Mouse (Mus musculus) heart, postnatal 0 days (tissue): ENCODE data around the gene Npepl1. TPM values are rescaled to one million over a fixed set of nuclear protein-coding genes. Genes with fewer than 3 reads are reported as not detected.

Source experiments
- ATAC-seq: fragments of 200-750 bp; cut with Nextera tagmentation; 2 replicates; pipeline ENCODE4 v1.8.0; 2017; ENCODE audit warnings: low read depth, moderate number of reproducible peaks, moderate library complexity; ENCODE audit not compliant: insufficient read depth
- DNase-seq: peaks from one replicate; pipeline ENCODE4 v3.0.0-alpha.2; 2016; ENCODE audit warnings: low spot score
- H3K27ac ChIP-seq: fragments of 300-500 bp; sonication (generic); 2 replicates; pipeline ENCODE4 v1.5.1; 2014; ENCODE audit warnings: low read depth, mild to moderate bottlenecking
- H3K27me3 ChIP-seq: fragments of 300-500 bp; sonication (generic); 2 replicates; pipeline ENCODE4 v1.6.1; 2014; ENCODE audit warnings: low read length, mixed read lengths; ENCODE audit not compliant: control insufficient read depth, insufficient read depth
- H3K36me3 ChIP-seq: fragments of 300-500 bp; sonication (generic); replicated peaks from 2 replicates; pipeline ENCODE4 v1.6.1; 2014; ENCODE audit warnings: low read length, mixed read lengths; ENCODE audit not compliant: control insufficient read depth, insufficient read depth
- H3K4me1 ChIP-seq: fragments of 300-500 bp; sonication (generic); 2 replicates; pipeline ENCODE4 v1.6.1; 2014; ENCODE audit warnings: antibody characterized with exemption; ENCODE audit not compliant: control insufficient read depth, insufficient read depth
- H3K4me2 ChIP-seq: fragments of 300-500 bp; sonication (generic); 2 replicates; pipeline ENCODE4 v1.6.1; 2014; ENCODE audit warnings: low read depth, mild to moderate bottlenecking, low read length, moderate library complexity
- H3K4me3 ChIP-seq: fragments of 300-500 bp; sonication (generic); 2 replicates; pipeline ENCODE4 v1.5.1; 2014; ENCODE audit warnings: low read depth, low read length
- H3K9ac ChIP-seq: fragments of 300-500 bp; sonication (generic); replicated peaks from 2 replicates; pipeline ENCODE4 v1.6.1; 2014; ENCODE audit warnings: low read depth, low read length, mixed read lengths
- H3K9me3 ChIP-seq: fragments of 300-500 bp; sonication (generic); replicated peaks from 2 replicates; pipeline ENCODE4 v1.6.1; 2016; ENCODE audit warnings: low read length; ENCODE audit not compliant: control insufficient read depth
- CTCF ChIP-seq: IDR thresholded peaks from 2 replicates; pipeline ENCODE4 v1.5.1; 2016; ENCODE audit warnings: antibody characterized with exemption, control low read depth, low read depth
- EP300 ChIP-seq: IDR thresholded peaks from 2 replicates; pipeline ENCODE4 v1.6.1; 2016; ENCODE audit warnings: antibody characterized with exemption, low read depth
- WGBS: fragments of 180-500 bp; shearing (Covaris S2); extraction: QIAGEN DNeasy Blood & Tissue Kit; methylation state at CpG from one replicate; pipeline ENCODE4 v1.1.7; 2014; 5-methylcytosine and 5-hydroxymethylcytosine counted together
- polyA plus RNA-seq: library from polyadenylated mRNA; unstranded; fragments of >200 nt; fragmentation: Nextera tagmentation; extraction: Ambion mirVana; gene quantifications from 2 replicates; pipeline ENCODE4 v1.2.1, GENCODE M21; 2015
- total RNA-seq: library from RNA; depleted of rRNA; stranded (reverse); fragments of >200 nt; gene quantifications from 2 replicates; pipeline ENCODE4 v1.2.3, GENCODE M21; 2014; ENCODE audit warnings: low replicate concordance

Gene Npepl1
- total and polyA plus RNA-seq, 2 experiments from 2014 or later: 41.5 to 66.0 TPM

GRCm38 (mm10) chr2:174082380-174082918 lies 27.7 kb upstream of the Npepl1 start:
- no peaks in the 10 kb centered on the region for H3K36me3 ChIP-seq
- no peak overlapping the region for H3K27ac ChIP-seq
- 69% methylated on average over 3 of the region's 3 CpGs for WGBS
- no peak overlapping the region for H3K4me3 ChIP-seq
- TF ChIP-seq EP300: no peak
- TF ChIP-seq CTCF: no peak
- H3K4me2 ChIP-seq: no peak overlapping the region
- H3K9me3 ChIP-seq: no peaks in the 10 kb centered on the region
- H3K9ac ChIP-seq: no peak overlapping the region
- H3K27me3 ChIP-seq: no peaks in the 10 kb centered on the region
- ATAC-seq (no peak), DNase-seq (no peak)
- H3K4me1 ChIP-seq: peaks cover 14% of the 10 kb centered on the region

- Histone ChIP-seq H3K27ac (no peak overlapping the region), H3K9ac (no peak overlapping the region), H3K27me3 (no peaks in the 10 kb centered on the region), H3K4me3 (no peak overlapping the region), H3K4me2 (no peak overlapping the region), H3K36me3 (peaks cover 50% of the 10 kb centered on the region), H3K4me1 (no peaks in the 10 kb centered on the region), H3K9me3 (no peaks in the 10 kb centered on the region)
- WGBS: 91% methylated on average over 3 of the region's 3 CpGs
- DNase-seq (no peak), ATAC-seq (no peak)
- TF ChIP-seq CTCF (no peak), EP300 (no peak)
Measured at GRCm38 (mm10) chr2:174095086-174095485, 15.1 kb upstream of the Npepl1 start.

DNA sequence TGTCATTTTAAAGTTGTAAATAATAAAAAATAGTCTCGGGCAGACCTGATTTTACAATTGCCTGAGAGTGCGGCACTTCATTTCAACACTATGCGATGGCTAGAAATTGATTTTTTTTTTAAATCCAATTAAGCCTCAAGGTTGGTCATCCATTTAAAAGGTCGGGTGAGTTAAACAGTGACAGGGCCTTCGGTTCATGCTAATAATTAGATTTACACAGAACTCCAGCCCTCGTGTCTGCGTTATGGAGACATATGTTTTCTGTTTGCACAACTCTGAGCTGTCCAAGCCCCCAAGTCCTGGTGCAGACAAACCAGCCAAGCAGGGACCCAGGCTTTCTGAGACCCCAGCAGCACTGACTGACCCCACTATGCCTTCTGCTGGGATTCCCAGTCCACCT lies 7.8 kb upstream of the Npepl1 start:
- Histone ChIP-seq H3K4me3 (no peak overlapping the region), H3K27ac (no peak overlapping the region), H3K4me1 (no peaks in the 10 kb centered on the region), H3K27me3 (no peaks in the 10 kb centered on the region), H3K9ac (no peak overlapping the region), H3K9me3 (no peaks in the 10 kb centered on the region), H3K4me2 (no peak overlapping the region), H3K36me3 (peaks cover 18% of the 10 kb centered on the region)
- 87% methylated on average over 7 of the region's 7 CpGs for WGBS
- DNase-seq (no peak), ATAC-seq (no peak)
- TF ChIP-seq EP300 (no peak), CTCF (no peak)

GRCm38 (mm10) chr2:174103527-174103926 lies 6.6 kb upstream of the Npepl1 start:
- H3K4me2 ChIP-seq: no peak overlapping the region
- TF ChIP-seq EP300 (no peak), CTCF (no peak)
- no peak for ATAC-seq
- H3K4me3 ChIP-seq: no peak overlapping the region
- no peak overlapping the region for H3K27ac ChIP-seq
- DNase-seq: no peak
- peaks cover 10% of the 10 kb centered on the region; the same call in 1 of the 2 replicates for H3K36me3 ChIP-seq
- no peaks in the 10 kb centered on the region for H3K4me1 ChIP-seq
- H3K9ac ChIP-seq: no peak overlapping the region
- H3K27me3 ChIP-seq: no peaks in the 10 kb centered on the region
- WGBS: 70% methylated on average over 4 of the region's 4 CpGs
- no peaks in the 10 kb centered on the region for H3K9me3 ChIP-seq

DNA sequence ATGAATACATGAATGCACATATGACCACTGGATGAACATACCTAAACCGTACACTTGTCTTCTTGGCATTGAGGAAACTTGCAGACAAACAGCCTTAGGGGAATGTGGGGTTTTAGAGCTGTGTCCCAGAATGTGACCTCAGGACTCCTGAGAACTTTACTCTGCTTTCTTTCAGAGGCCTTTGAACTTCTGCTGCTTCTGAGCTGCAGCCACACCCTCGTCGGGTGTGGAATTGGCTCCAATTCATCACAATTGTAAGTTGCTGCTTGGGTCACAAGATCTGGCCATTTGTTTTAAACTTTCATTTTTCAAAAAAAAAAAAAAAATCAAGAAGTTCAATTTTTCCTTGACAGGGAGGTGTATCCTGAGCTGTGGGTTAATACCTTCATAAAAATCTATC lies 2.8 kb upstream of the Npepl1 start:
- Histone ChIP-seq H3K9ac (no peak overlapping the region), H3K4me3 (no peak overlapping the region), H3K4me2 (no peak overlapping the region), H3K4me1 (0 out of 2 replicates have a peak, but pooled peaks cover 2% of the 10 kb centered on the region), H3K9me3 (no peaks in the 10 kb centered on the region), H3K27me3 (no peaks in the 10 kb centered on the region), H3K27ac (no peak overlapping the region), H3K36me3 (no peaks in the 10 kb centered on the region)
- 84% methylated on average over 3 of the region's 3 CpGs for WGBS
- ATAC-seq: no peak
- DNase-seq: no peak
- no peak for TF ChIP-seq EP300
- no peak for TF ChIP-seq CTCF

DNA sequence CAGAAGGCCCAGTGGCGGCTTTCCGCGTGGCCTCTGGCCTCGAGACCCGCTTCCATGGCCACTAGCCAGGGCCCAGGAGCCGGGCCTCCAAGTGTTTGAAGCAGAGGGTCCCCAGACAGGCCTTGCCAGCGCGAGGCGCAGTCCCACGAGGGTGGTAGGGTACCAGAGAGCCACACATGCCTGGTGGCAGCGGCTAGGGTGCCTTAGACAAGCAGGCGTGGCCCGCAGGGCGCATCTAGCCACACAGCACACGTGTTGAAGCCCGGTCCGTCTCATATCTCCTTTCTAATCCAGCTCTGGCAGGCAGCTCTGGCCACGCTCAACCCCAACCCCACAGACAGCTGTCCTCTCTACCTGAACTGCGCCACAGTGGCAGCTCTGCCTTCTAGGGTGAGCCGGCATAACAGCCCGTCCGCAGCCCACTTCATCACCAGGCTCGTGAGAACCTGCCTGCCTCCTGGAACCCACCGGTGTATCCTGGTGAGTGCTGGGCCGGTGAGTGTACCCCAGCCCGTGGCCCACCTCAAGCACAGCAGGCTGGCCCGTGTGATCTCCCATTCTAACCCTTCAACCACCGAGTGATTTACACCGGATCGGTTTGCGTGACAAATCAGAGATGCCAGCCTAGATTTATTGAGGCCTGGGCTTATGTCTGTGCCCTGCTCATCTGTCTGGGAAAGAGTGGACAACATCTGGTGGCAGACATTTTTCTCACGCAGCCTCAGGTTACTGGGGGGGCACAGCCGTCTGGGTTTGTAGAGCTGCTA lies 817 bp downstream of the Npepl1 start:
- Histone ChIP-seq H3K27me3 (no peaks in the 10 kb centered on the region), H3K4me2 (peak overlapping the region; percentile 81), H3K4me3 (peak overlapping the region; percentile 61), H3K9me3 (no peaks in the 10 kb centered on the region), H3K27ac (peak overlapping the region; percentile 68), H3K4me1 (0 out of 2 replicates have a peak, but pooled peaks cover 2% of the 10 kb centered on the region), H3K9ac (peak overlapping the region; percentile 82), H3K36me3 (peaks cover 13% of the 10 kb centered on the region)
- 48% methylated on average over 33 of the region's 33 CpGs for WGBS
- ATAC-seq (peak; percentile 24), DNase-seq (no peak)
- TF ChIP-seq EP300 (no peak), CTCF (no peak)
